Mouse (Mus musculus): ENCODE measurements around the gene 4930415L06Rik. TPM values are rescaled to one million over a fixed set of nuclear protein-coding genes. Genes with fewer than 3 reads are reported as not detected.

Gene 4930415L06Rik
- total RNA-seq (2021): not detected
- long read RNA-seq, experiment 1: 0 reads
- long read RNA-seq, experiment 2: 0 reads

- no peak for DNase-seq (ENCODE audit: low spot score in 2 of 2)
These were observed at the start of gene 4930415L06Rik for GRCm38 (mm10) chrX:89932752-89933151. Gene 4930415L06Rik, minus strand, starts transcription at chrX:89932852.

GRCm38 (mm10) chrX:89978621-89979020, 46.0 kb upstream of the 4930415L06Rik start:
- DNase-seq (ENCODE audit: low spot score in 2 of 2): no peak

- DNase-seq (ENCODE audit: low spot score in 2 of 2): no peak
These were observed 27.8 kb downstream of the 4930415L06Rik start for GRCm38 (mm10) chrX:89904871-89905270.

Other genes starting within 250 kb of the 4930415L06Rik start
- gene 4932429P05Rik, start 180.6 kb downstream of the 4930415L06Rik start, total RNA-seq (2021): not detected